Mouse (Mus musculus): Measurements from ENCODE around the gene Lpin2. TPM values are rescaled to one million over a fixed set of nuclear protein-coding genes. Genes with fewer than 3 reads are reported as not detected.

Lpin2 gene
- total RNA-seq, 2 experiments from 2014 or later: 139 to 153 TPM

- peak; percentile 69 for ATAC-seq (replicated peaks; ENCODE audit: low FRiP score, low TSS enrichment, poor library complexity, severe bottlenecking)
Observed at GRCm38 (mm10) chr17:71195633-71196391, 13.5 kb downstream of the Lpin2 start.

- no peak for ATAC-seq (replicated peaks; ENCODE audit: low FRiP score, low TSS enrichment, poor library complexity, severe bottlenecking)
Observed at GRCm38 (mm10) chr17:71196415-71196814, 14.1 kb downstream of the Lpin2 start.

GRCm38 (mm10) chr17:71199346-71199745, 17.0 kb downstream of the Lpin2 start:
- ATAC-seq (replicated peaks; ENCODE audit: low FRiP score, low TSS enrichment, poor library complexity, severe bottlenecking): no peak

- no peak for ATAC-seq (replicated peaks; ENCODE audit: low FRiP score, low TSS enrichment, poor library complexity, severe bottlenecking)
Observed at GRCm38 (mm10) chr17:71202136-71202535, 19.8 kb downstream of the Lpin2 start.

GRCm38 (mm10) chr17:71203998-71204808, 21.8 kb downstream of the Lpin2 start:
- peak; percentile 95 for ATAC-seq (replicated peaks; ENCODE audit: low FRiP score, low TSS enrichment, poor library complexity, severe bottlenecking)

GRCm38 (mm10) chr17:71204809-71205091, 22.4 kb downstream of the Lpin2 start:
- ATAC-seq (replicated peaks; ENCODE audit: low FRiP score, low TSS enrichment, poor library complexity, severe bottlenecking): peak; percentile 11

- ATAC-seq (replicated peaks; ENCODE audit: low FRiP score, low TSS enrichment, poor library complexity, severe bottlenecking): no peak; the same call in 1 of the 2 replicates
Observed at GRCm38 (mm10) chr17:71206136-71206893, 24.0 kb downstream of the Lpin2 start.

- ATAC-seq (replicated peaks; ENCODE audit: low FRiP score, low TSS enrichment, poor library complexity, severe bottlenecking): no peak
Observed at GRCm38 (mm10) chr17:71207268-71207667, 24.9 kb downstream of the Lpin2 start.

- no peak for ATAC-seq (replicated peaks; ENCODE audit: low FRiP score, low TSS enrichment, poor library complexity, severe bottlenecking)
Observed at GRCm38 (mm10) chr17:71208376-71208775, 26.0 kb downstream of the Lpin2 start.

GRCm38 (mm10) chr17:71208921-71209320, 26.6 kb downstream of the Lpin2 start:
- no peak for ATAC-seq (replicated peaks; ENCODE audit: low FRiP score, low TSS enrichment, poor library complexity, severe bottlenecking)

GRCm38 (mm10) chr17:71209936-71210335, 27.6 kb downstream of the Lpin2 start:
- ATAC-seq (replicated peaks; ENCODE audit: low FRiP score, low TSS enrichment, poor library complexity, severe bottlenecking): no peak

- peak; percentile 91 for ATAC-seq (replicated peaks; ENCODE audit: low FRiP score, low TSS enrichment, poor library complexity, severe bottlenecking)
Observed at GRCm38 (mm10) chr17:71211962-71212646, 29.7 kb downstream of the Lpin2 start.

GRCm38 (mm10) chr17:71213666-71214065, 31.3 kb downstream of the Lpin2 start:
- no peak for ATAC-seq (replicated peaks; ENCODE audit: low FRiP score, low TSS enrichment, poor library complexity, severe bottlenecking)

- ATAC-seq (replicated peaks; ENCODE audit: low FRiP score, low TSS enrichment, poor library complexity, severe bottlenecking): peak; percentile 34
Observed at GRCm38 (mm10) chr17:71214514-71215240, 32.3 kb downstream of the Lpin2 start.

GRCm38 (mm10) chr17:71215241-71215839, 33.0 kb downstream of the Lpin2 start:
- no peak for ATAC-seq (replicated peaks; ENCODE audit: low FRiP score, low TSS enrichment, poor library complexity, severe bottlenecking)

GRCm38 (mm10) chr17:71216263-71216662, 33.9 kb downstream of the Lpin2 start:
- no peak for ATAC-seq (replicated peaks; ENCODE audit: low FRiP score, low TSS enrichment, poor library complexity, severe bottlenecking)

- no peak for ATAC-seq (replicated peaks; ENCODE audit: low FRiP score, low TSS enrichment, poor library complexity, severe bottlenecking)
Observed at GRCm38 (mm10) chr17:71217111-71217685, 34.8 kb downstream of the Lpin2 start.

GRCm38 (mm10) chr17:71221383-71221782, 39.0 kb downstream of the Lpin2 start:
- no peak for ATAC-seq (replicated peaks; ENCODE audit: low FRiP score, low TSS enrichment, poor library complexity, severe bottlenecking)
